Mouse (Mus musculus) MEL (cell line): ENCODE measurements around the gene Triobp. TPM values are rescaled to one million over a fixed set of nuclear protein-coding genes. Genes with fewer than 3 reads are reported as not detected.

Experiments
- DNase-seq: peaks from one replicate; pipeline ENCODE4 v3.0.0; 2011; ENCODE audit warnings: low read depth, low spot score
- H3K27ac ChIP-seq: 2 replicates; pipeline ENCODE4 v1.5.1; 2012; ENCODE audit warnings: low read depth, mild to moderate bottlenecking, control low read depth, low read length, moderate library complexity; ENCODE audit not compliant: control insufficient read depth
- H3K27me3 ChIP-seq, 2 experiments: fragments of 150-350 bp in 1 of 2; sonication (generic) in 1 of 2; 2 replicates each; pipeline ENCODE4 v1.6.1; 2012; ENCODE audit warnings: low read length in 2 of 2, mild to moderate bottlenecking in 2 of 2, improper control_type of control experiment in 1 of 2, moderate library complexity in 1 of 2; ENCODE audit not compliant: insufficient read depth in 2 of 2, control insufficient read depth in 1 of 2
- H3K36me3 ChIP-seq, 2 experiments: 2 replicates each; pipeline ENCODE4 v1.6.1; 2012 to 2014; ENCODE audit warnings: low read length in 2 of 2, improper control_type of control experiment in 1 of 2, inconsistent platforms in 1 of 2, mild to moderate bottlenecking in 1 of 2; ENCODE audit not compliant: insufficient read depth in 2 of 2, control insufficient read depth in 1 of 2
- H3K4me1 ChIP-seq, 2 experiments: fragments of 150-350 bp in 1 of 2; sonication (generic) in 1 of 2; 2 replicates each; pipeline ENCODE4 v1.6.1; 2012; ENCODE audit warnings: low read length in 2 of 2, improper control_type of control experiment in 1 of 2, mild to moderate bottlenecking in 1 of 2; ENCODE audit not compliant: insufficient read depth in 2 of 2, control insufficient read depth in 1 of 2
- H3K4me3 ChIP-seq, 2 experiments: fragments of 150-350 bp in 1 of 2; sonication (generic) in 1 of 2; 2 replicates each; pipeline ENCODE4 v1.5.1; 2012; ENCODE audit warnings: low read depth in 2 of 2, low read length in 2 of 2, mild to moderate bottlenecking in 2 of 2, moderate library complexity in 2 of 2, control low read depth in 1 of 2, improper control_type of control experiment in 1 of 2; ENCODE audit not compliant: control insufficient read depth in 1 of 2, insufficient read depth in 1 of 2
- H3K79me2 ChIP-seq: 2 replicates; pipeline ENCODE4 v1.6.1; 2012; ENCODE audit warnings: mild to moderate bottlenecking, low read length, moderate library complexity; ENCODE audit not compliant: control insufficient read depth, poor library complexity, insufficient read depth
- H3K9ac ChIP-seq: 2 replicates; pipeline ENCODE4 v1.6.1; 2012; ENCODE audit warnings: low read depth, mild to moderate bottlenecking, control low read depth, low read length, moderate library complexity; ENCODE audit not compliant: control insufficient read depth, poor library complexity, severe bottlenecking
- H3K9me3 ChIP-seq: fragments of 150-350 bp; sonication (generic); replicated peaks from 2 replicates; pipeline ENCODE4 v1.6.1; 2012; ENCODE audit warnings: mild to moderate bottlenecking, low read length, improper control_type of control experiment, moderate library complexity; ENCODE audit not compliant: insufficient read depth
- BHLHE40 ChIP-seq: IDR thresholded peaks from 2 replicates; pipeline ENCODE4 v1.6.1; 2012; ENCODE audit warnings: low read depth, mild to moderate bottlenecking, inconsistent platforms, low read length, improper control_type of control experiment, borderline replicate concordance
- CHD1 ChIP-seq: IDR thresholded peaks from 2 replicates; pipeline ENCODE4 v1.6.1; 2012; ENCODE audit warnings: low read depth, mild to moderate bottlenecking, inconsistent platforms, low read length, improper control_type of control experiment
- CHD2 ChIP-seq: IDR thresholded peaks from 2 replicates; pipeline ENCODE4 v1.6.1; 2011; ENCODE audit warnings: low read length, improper control_type of control experiment
- CTCF ChIP-seq, 3 experiments: IDR thresholded peaks in 2 of 3; conservative IDR thresholded peaks in 1 of 3; 2 replicates each; pipeline ENCODE4 v1.5.1; 2011 to 2012; ENCODE audit warnings: low read length in 3 of 3, low read depth in 2 of 3, mild to moderate bottlenecking in 2 of 3, improper control_type of control experiment in 1 of 3, inconsistent platforms in 1 of 3, mixed read lengths in 1 of 3, moderate library complexity in 1 of 3; ENCODE audit not compliant: control insufficient read depth in 1 of 3, insufficient read depth in 1 of 3, poor library complexity in 1 of 3, severe bottlenecking in 1 of 3
- E2F4 ChIP-seq: IDR thresholded peaks from 2 replicates; pipeline ENCODE4 v1.6.1; 2011; ENCODE audit warnings: low read depth, low read length, improper control_type of control experiment, borderline replicate concordance
- EP300 ChIP-seq, 2 experiments: IDR thresholded peaks; 2 replicates each; pipeline ENCODE4 v1.6.1; 2011; ENCODE audit warnings: improper control_type of control experiment in 2 of 2, low read length in 2 of 2, low read depth in 1 of 2, mild to moderate bottlenecking in 1 of 2
- ETS1 ChIP-seq: IDR thresholded peaks from 2 replicates; pipeline ENCODE4 v1.6.1; 2012; ENCODE audit warnings: low read depth, mild to moderate bottlenecking, inconsistent platforms, low read length, improper control_type of control experiment, moderate library complexity
- GABPA ChIP-seq: IDR thresholded peaks from 2 replicates; pipeline ENCODE4 v1.6.1; 2012; ENCODE audit warnings: low read depth, mild to moderate bottlenecking, inconsistent platforms, low read length, improper control_type of control experiment, moderate library complexity
- HCFC1 ChIP-seq: IDR thresholded peaks from 2 replicates; pipeline ENCODE4 v1.6.1; 2012; ENCODE audit warnings: low read depth, mild to moderate bottlenecking, inconsistent platforms, low read length, improper control_type of control experiment, moderate library complexity
- JUND ChIP-seq: IDR thresholded peaks from 2 replicates; pipeline ENCODE4 v1.6.1; 2011; ENCODE audit warnings: low read depth, mild to moderate bottlenecking, improper control_type of control experiment, low read length
- MAFK ChIP-seq: IDR thresholded peaks from 2 replicates; pipeline ENCODE4 v1.6.1; 2011; ENCODE audit warnings: low read depth, mild to moderate bottlenecking, low read length, improper control_type of control experiment, borderline replicate concordance
- MAX ChIP-seq: IDR thresholded peaks from 2 replicates; pipeline ENCODE4 v1.6.1; 2011; ENCODE audit warnings: low read length, improper control_type of control experiment
- MAZ ChIP-seq: IDR thresholded peaks from 2 replicates; pipeline ENCODE4 v1.6.1; 2012; ENCODE audit warnings: low read depth, mild to moderate bottlenecking, inconsistent platforms, low read length, improper control_type of control experiment
- MXI1 ChIP-seq: IDR thresholded peaks from 2 replicates; pipeline ENCODE4 v1.6.1; 2011; ENCODE audit warnings: mild to moderate bottlenecking, low read depth, low read length, improper control_type of control experiment
- MYC ChIP-seq: IDR thresholded peaks from 2 replicates; pipeline ENCODE4 v1.6.1; 2011; ENCODE audit warnings: low read depth, mild to moderate bottlenecking, low read length, improper control_type of control experiment, moderate library complexity
- NELFE ChIP-seq: IDR thresholded peaks from 2 replicates; pipeline ENCODE4 v1.6.1; 2011; ENCODE audit warnings: low read depth, low read length, improper control_type of control experiment
- NRF1 ChIP-seq: IDR thresholded peaks from 2 replicates; pipeline ENCODE4 v1.6.1; 2014; ENCODE audit warnings: low read depth, mild to moderate bottlenecking, inconsistent platforms, low read length, improper control_type of control experiment, moderate library complexity; ENCODE audit not compliant: poor library complexity, insufficient read depth, severe bottlenecking
- POLR2A ChIP-seq, 2 experiments: IDR thresholded peaks; 2 replicates each; pipeline ENCODE4 v1.6.1; 2011 to 2012; ENCODE audit warnings: low read length in 2 of 2, mild to moderate bottlenecking in 2 of 2, control low read depth in 1 of 2, improper control_type of control experiment in 1 of 2, low read depth in 1 of 2, moderate library complexity in 1 of 2; ENCODE audit not compliant: control insufficient read depth in 1 of 2, insufficient read depth in 1 of 2, poor library complexity in 1 of 2
- POLR2AphosphoS2 ChIP-seq: IDR thresholded peaks from 2 replicates; pipeline ENCODE4 v1.6.1; 2011; ENCODE audit warnings: low read length, improper control_type of control experiment
- RAD21 ChIP-seq: IDR thresholded peaks from 2 replicates; pipeline ENCODE4 v1.6.1; 2011; ENCODE audit warnings: mild to moderate bottlenecking, low read depth, low read length, improper control_type of control experiment
- RCOR1 ChIP-seq: IDR thresholded peaks from 2 replicates; pipeline ENCODE4 v1.6.1; 2012; ENCODE audit warnings: low read depth, mild to moderate bottlenecking, inconsistent platforms, low read length, improper control_type of control experiment
- SIN3A ChIP-seq: IDR thresholded peaks from 2 replicates; pipeline ENCODE4 v1.6.1; 2012; ENCODE audit warnings: low read length, improper control_type of control experiment, inconsistent platforms
- SMC3 ChIP-seq: IDR thresholded peaks from 2 replicates; pipeline ENCODE4 v1.6.1; 2011; ENCODE audit warnings: low read depth, low read length, improper control_type of control experiment
- TBP ChIP-seq: IDR thresholded peaks from 2 replicates; pipeline ENCODE4 v1.8.0; 2011; ENCODE audit warnings: low read depth, low read length, improper control_type of control experiment
- TCF12 ChIP-seq: IDR thresholded peaks from 2 replicates; pipeline ENCODE4 v1.6.1; 2014; ENCODE audit warnings: low read depth, mild to moderate bottlenecking, inconsistent platforms, low read length, improper control_type of control experiment, moderate library complexity
- USF1 ChIP-seq: IDR thresholded peaks from 2 replicates; pipeline ENCODE4 v1.6.1; 2014; ENCODE audit warnings: low read depth, mild to moderate bottlenecking, inconsistent platforms, low read length, improper control_type of control experiment, moderate library complexity
- ZC3H11A ChIP-seq: IDR thresholded peaks from 2 replicates; pipeline ENCODE4 v1.6.1; 2012; ENCODE audit warnings: low read depth, mild to moderate bottlenecking, inconsistent platforms, low read length, improper control_type of control experiment
- ZMIZ1 ChIP-seq: IDR thresholded peaks from 2 replicates; pipeline ENCODE4 v1.6.1; 2012; ENCODE audit warnings: low read depth, mild to moderate bottlenecking, inconsistent platforms, low read length, improper control_type of control experiment, moderate library complexity
- polyA plus RNA-seq, 2 experiments: library from polyadenylated mRNA; stranded (reverse) in 1 of 2; unstranded in 1 of 2; fragments of >175 nt in 1 of 2; fragments of >200 nt in 1 of 2; gene quantifications; 2 replicates each; pipeline versions ENCODE4 v1.2.1 to v1.2.4; 2012; ENCODE audit warnings: low replicate concordance in 2 of 2, low read depth in 1 of 2; ENCODE audit not compliant: insufficient read length in 2 of 2, insufficient read depth in 1 of 2, missing spikeins in 1 of 2
- total RNA-seq: library from RNA; depleted of rRNA; stranded (reverse); fragments of 300-350 nt; gene quantifications from 2 replicates; pipeline ENCODE4 v1.2.3, GENCODE M21; 2012

Triobp gene
- total and polyA plus RNA-seq, 3 experiments, result 18.4 to 31.3 TPM; not detected in 1

DNA sequence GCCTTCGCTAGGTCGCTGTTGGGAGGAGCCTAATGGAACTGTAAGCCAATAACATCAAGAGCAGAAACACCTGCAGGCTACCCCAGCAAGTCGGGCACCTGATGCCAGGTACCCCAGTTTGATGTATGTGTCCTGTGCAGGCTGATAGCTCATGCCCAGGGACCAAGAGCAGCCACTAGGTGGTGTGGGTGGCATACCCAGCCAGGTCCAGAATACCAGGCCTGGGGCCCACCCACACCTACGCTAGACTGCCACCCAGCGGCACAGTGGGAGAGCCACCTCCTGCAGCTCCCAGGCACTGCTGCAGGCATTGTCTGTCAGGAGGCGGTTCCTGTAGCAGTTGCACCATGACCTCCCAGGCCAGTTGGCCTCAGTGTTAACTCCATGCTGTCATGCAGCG lies 91.3 kb downstream of the Triobp start (continued):
- TF ChIP-seq ETS1 (0 out of 2 replicates have a peak, but pooled peaks have one; percentile 8), RAD21 (peak; percentile 81), CHD1 (no peak), CTCF (IDR thresholded peaks at IDR 0.05 in 2 of 3, conservative IDR thresholded peaks at IDR 0.05 in 1 of 3; ENCODE audit: control insufficient read depth in 1 of 3, insufficient read depth in 1 of 3, low read depth in 2 of 3, low read length in 3 of 3, poor library complexity in 1 of 3, severe bottlenecking in 1 of 3) (peak; percentile 92 to 99 (median 93)), USF1 (no peak), TBP (no peak), SIN3A (peak; percentile 72; the same call in 1 of the 2 replicates), CHD2 (no peak), GABPA (no peak), E2F4 (no peak), NRF1 (no peak), MAZ (peak; percentile 35; the same call in 1 of the 2 replicates)
- TF ChIP-seq, all 39 proteins: peak for 12

DNA sequence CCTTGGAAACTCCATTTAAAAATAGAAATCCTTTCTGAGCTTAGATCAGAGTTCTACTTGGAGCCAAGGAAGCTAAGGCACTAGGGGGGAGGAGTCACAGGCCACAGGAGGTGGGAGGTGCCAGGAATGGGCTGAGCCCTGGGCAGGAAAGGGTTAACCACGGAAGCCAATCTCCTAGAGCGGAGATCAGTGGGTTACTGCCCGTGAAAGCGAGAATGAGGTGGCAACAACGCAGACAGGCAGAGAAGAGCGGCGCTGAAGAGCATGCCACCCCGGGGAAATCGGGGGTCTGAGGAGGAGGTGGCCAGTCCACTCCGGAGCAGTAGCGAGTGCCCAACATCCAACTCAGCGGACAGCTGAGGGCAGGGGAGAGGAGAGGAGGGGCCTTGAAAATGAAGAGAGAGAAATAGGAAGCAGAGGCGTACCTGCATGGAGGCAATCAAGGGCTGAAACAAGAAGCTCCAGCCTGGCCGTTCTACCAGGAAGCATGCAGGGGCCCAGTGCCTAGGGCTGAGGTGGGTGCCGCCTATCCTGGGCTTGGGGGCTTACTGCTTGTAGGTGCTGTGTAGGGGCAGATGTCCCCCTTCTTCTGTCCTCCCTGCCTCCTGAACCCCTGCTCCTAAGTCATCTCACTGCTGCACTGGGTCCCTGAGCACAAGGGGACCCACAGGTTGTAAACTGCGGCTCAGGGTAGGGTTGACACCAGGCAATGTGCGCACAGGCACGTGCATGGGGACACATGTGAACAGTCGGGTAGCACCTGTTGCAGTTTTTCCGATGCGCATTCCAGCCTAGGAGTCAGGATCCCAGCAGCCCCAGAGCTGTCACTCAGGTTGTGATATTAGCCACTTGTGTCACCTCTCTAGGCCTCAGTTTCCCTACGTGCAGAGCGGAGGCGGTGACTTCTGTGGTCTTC lies 93.2 kb downstream of the Triobp start:
- H3K9me3 ChIP-seq, result no peaks in the 10 kb centered on the region
- TF ChIP-seq ZMIZ1 (peak; percentile 66; the same call in 1 of the 2 replicates), ETS1 (peak; percentile 30; the same call in 1 of the 2 replicates), MXI1 (peak; percentile 97), MAX (peak; percentile 93), TBP (peak; percentile 58; the same call in 1 of the 2 replicates), HCFC1 (peak; percentile 48; the same call in 1 of the 2 replicates), MAFK (no peak), BHLHE40 (peak; percentile 89), MYC (peak; percentile 97), SIN3A (peak; percentile 74), JUND (no peak), EP300 (IDR thresholded peaks at IDR 0.05; ENCODE audit: low read depth in 1 of 2, low read length in 2 of 2) (0 out of 4 replicates have a peak, but pooled peaks of 1 of the 2 experiments have one; percentile 11), POLR2A (IDR thresholded peaks at IDR 0.05; ENCODE audit: control insufficient read depth in 1 of 2, insufficient read depth in 1 of 2, low read depth in 1 of 2, low read length in 2 of 2, poor library complexity in 1 of 2) (peak; percentile 45 to 69; a peak in 1 of 4 replicates), CTCF (IDR thresholded peaks at IDR 0.05 in 2 of 3, conservative IDR thresholded peaks at IDR 0.05 in 1 of 3; ENCODE audit: control insufficient read depth in 1 of 3, insufficient read depth in 1 of 3, low read depth in 2 of 3, low read length in 3 of 3, poor library complexity in 1 of 3, severe bottlenecking in 1 of 3) (peak in 1 of 3 experiments; percentile 3; a peak in 1 of 6 replicates), SMC3 (no peak), TCF12 (peak; percentile 60), MAZ (peak; percentile 72; the same call in 1 of the 2 replicates), CHD2 (no peak), ZC3H11A (no peak), NELFE (peak; percentile 62), POLR2AphosphoS2 (no peak; the same call in 1 of the 2 replicates), RCOR1 (no peak)
- TF ChIP-seq, all 39 proteins: peak for 15
- Histone ChIP-seq H3K36me3 (no peaks in the 10 kb centered on the region), H3K27ac (peak overlapping the region; percentile 44), H3K79me2 (no peaks in the 10 kb centered on the region; the same call in 1 of the 2 replicates), H3K4me3 (peak overlapping the region; percentile 71 to 80), H3K9ac (peak overlapping the region; percentile 75), H3K4me1 (peaks cover 0 to 12% of the 10 kb centered on the region in 2 experiments; a peak in 2 of 4 replicates), H3K27me3 (no peaks in the 10 kb centered on the region)
- peak; percentile 88 for DNase-seq
